Mouse (Mus musculus) G1E (cell line): ENCODE measurements around the gene A2ml1.

Experiments used
- CTCF ChIP-seq: IDR thresholded peaks from 2 replicates; pipeline ENCODE4 v1.5.1; 2012; ENCODE audit warnings: low read depth, low read length, inconsistent platforms, mixed read lengths
- GATA1 ChIP-seq: IDR thresholded peaks from 2 replicates; pipeline ENCODE4 v1.6.1; 2012; ENCODE audit warnings: borderline replicate concordance, low read length, inconsistent platforms, mixed read lengths

DNA sequence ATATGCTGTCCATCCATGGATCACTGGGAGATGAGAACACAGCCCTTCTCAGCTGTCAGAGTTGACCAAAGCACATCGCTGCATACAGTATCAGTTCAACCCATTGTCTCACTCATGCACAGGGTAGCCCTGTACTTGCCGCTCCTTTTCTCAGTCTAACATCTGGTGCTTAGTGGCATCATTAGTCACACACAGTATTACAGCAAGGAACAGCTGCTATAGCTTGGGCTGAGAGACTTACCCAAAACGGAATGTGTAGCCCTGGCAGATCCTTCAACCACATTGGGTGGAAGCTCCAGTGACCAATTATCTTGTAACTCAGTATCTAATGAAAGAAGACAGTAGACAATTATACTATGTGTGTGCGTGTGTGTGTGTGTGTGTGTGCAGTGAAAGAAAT, 89.5 kb downstream of the A2ml1 start:
- TF ChIP-seq CTCF (no peak), GATA1 (no peak)
